8 mouse cellular contexts compared by ENCODE assay signal in the genomic region with DNA sequence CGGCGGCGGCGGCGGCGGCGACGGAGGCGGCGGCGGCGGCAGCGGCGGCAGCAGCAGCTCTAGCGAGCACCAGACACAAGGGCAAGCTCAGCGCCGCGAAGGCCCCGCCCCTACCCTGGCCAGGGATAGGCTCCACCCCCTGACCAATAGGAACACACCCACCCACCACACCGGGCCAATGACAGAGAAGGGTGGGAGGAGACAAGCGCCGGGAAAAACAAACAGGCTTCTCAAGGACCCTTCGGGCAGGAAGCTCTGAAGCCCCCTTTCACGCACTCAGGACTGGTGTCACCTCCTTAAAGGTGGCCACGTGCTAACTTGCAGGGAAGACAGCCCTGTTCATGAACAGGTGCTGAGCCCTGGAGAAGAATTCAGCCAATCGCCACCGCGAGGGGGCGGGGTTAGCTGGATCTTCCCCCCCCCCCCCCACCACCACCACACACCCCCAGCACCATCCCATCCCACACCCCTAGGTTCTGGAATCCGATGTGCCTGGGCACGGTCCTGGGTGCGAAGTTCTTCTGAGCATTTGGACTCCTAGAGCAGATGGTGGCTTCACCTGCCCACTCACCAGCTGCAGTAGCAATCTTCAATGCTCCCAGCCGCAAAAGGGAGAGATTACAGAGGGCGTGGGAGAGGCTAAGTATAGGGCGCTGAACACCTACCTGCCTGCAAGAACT. TPM values are rescaled to one million over a fixed set of nuclear protein-coding genes. Genes with fewer than 3 reads are reported as not detected.
DNase-seq lines count a peak whose midpoint lies in the region; ATAC-seq lines count a peak whose summit lies in the region.

A gene (minus strand): TSS at position 83 of the 680 bp plus-strand sequence.

- ATAC-seq in erythroblast, adult 5-6 weeks (replicated peaks; ENCODE audit: low FRiP score, poor library complexity, severe bottlenecking), result peak; percentile 78
- peak; percentile 99 for ATAC-seq in limb, embryonic 13.5 days (ENCODE audit: low FRiP score, low read depth)
- peak; percentile 99 for ATAC-seq in midbrain, embryonic 15.5 days (replicated peaks)

- peaks cover 31% of the 10 kb centered on the region for H3K27me3 ChIP-seq in limb, embryonic 13.5 days
- no peaks in the 10 kb centered on the region for H3K27me3 ChIP-seq in midbrain, embryonic 15.5 days (replicated peaks)

- peak within 1 kb of the TSS; percentile 74 for H3K4me3 ChIP-seq in limb, embryonic 13.5 days
- H3K4me3 ChIP-seq in midbrain, embryonic 15.5 days, result peak within 1 kb of the TSS; percentile 86

- no peaks in the 10 kb centered on the region for H3K36me3 ChIP-seq in limb, embryonic 13.5 days
- no peaks in the 10 kb centered on the region for H3K36me3 ChIP-seq in midbrain, embryonic 15.5 days (replicated peaks)

- no peak within 1 kb of the TSS for H3K27ac ChIP-seq in limb, embryonic 13.5 days
- H3K27ac ChIP-seq in midbrain, embryonic 15.5 days, result peak within 1 kb of the TSS; percentile 97

- under 1% methylated on average over 17 of the region's 35 CpGs for WGBS in limb, embryonic 13.5 days
- WGBS in midbrain, embryonic 15.5 days, result under 1% methylated on average over 26 of the region's 35 CpGs

- H3K9ac ChIP-seq in limb, embryonic 13.5 days, result peak within 1 kb of the TSS; percentile 72
- H3K9ac ChIP-seq in midbrain, embryonic 15.5 days, result peak within 1 kb of the TSS; percentile 84

- DNase-seq in spleen, adult 18-20 months, result peak; percentile 48 to 55
- no peak for DNase-seq in spleen, adult 12 weeks (ENCODE audit: low spot score)
- peak; percentile 67 for DNase-seq in heart, adult 9 months (ENCODE audit: low spot score in 2 of 2)
- DNase-seq in kidney, adult 8-10 months, result peak; percentile 92
- peak; percentile 21 to 36 for DNase-seq in spleen, postnatal 14 days (ENCODE audit: low spot score in 2 of 2)

- peak within 1 kb of the TSS; percentile 91 for H3K4me2 ChIP-seq in limb, embryonic 13.5 days (replicated peaks)
- H3K4me2 ChIP-seq in midbrain, embryonic 15.5 days, result peak within 1 kb of the TSS; percentile 62

- 0 out of 2 replicates have a peak, but pooled peaks cover 8% of the 10 kb centered on the region for H3K9me3 ChIP-seq in limb, embryonic 13.5 days
- H3K9me3 ChIP-seq in midbrain, embryonic 15.5 days, result no peaks in the 10 kb centered on the region

- no peaks in the 10 kb centered on the region for H3K4me1 ChIP-seq in limb, embryonic 13.5 days
- H3K4me1 ChIP-seq in midbrain, embryonic 15.5 days, result peaks cover 7% of the 10 kb centered on the region

RNA-seq across cellular contexts. Expression of the gene that starts here (rescaled TPM):
- total RNA-seq in erythroblast, adult 5-6 weeks (2015; ENCODE audit: low replicate concordance), result not detected in 2 replicates
- total RNA-seq in erythroblast, adult 5-6 weeks (2017; ENCODE audit: low replicate concordance), result not detected in 2 replicates
- polyA plus RNA-seq in limb, embryonic 13.5 days (2015; fragmentation: Nextera tagmentation; extraction: Ambion mirVana), result 3.2 and 3.4 TPM in 2 replicates
- polyA plus RNA-seq in midbrain, embryonic 15.5 days (2015; fragmentation: Nextera tagmentation; extraction: Ambion mirVana), result 60.6 and 70.7 TPM in 2 replicates

Comparison
In these comparisons a context has a peak if more than half of its experiments do, and no peak if none do; other contexts are left out.
1. RNA of the gene that starts here (polyA plus RNA-seq): 60.6 to 70.7 TPM in midbrain, embryonic 15.5 days; 3.2 to 3.4 TPM in limb, embryonic 13.5 days; every median in the first group is over 10 times any median in the second.
2. Peak in ATAC-seq in erythroblast, adult 5-6 weeks; RNA of the gene not detected or under 1 TPM.
3. Peak in every context shown above with its lines, with median percentiles within 50 percentile points of each other: ATAC-seq.